Mouse (Mus musculus): Measurements from ENCODE around the gene Pcdh9. TPM values are rescaled to one million over a fixed set of nuclear protein-coding genes. Genes with fewer than 3 reads are reported as not detected.

Pcdh9 gene
- total and polyA plus RNA-seq, 2 experiments from 2014 or later, result 85.2 to 100 TPM

GRCm38 (mm10) chr14:93061824-93062620 lies 828.5 kb downstream of the Pcdh9 start:
- Histone ChIP-seq H3K4me2 (ENCODE audit: low read depth) (no peak overlapping the region), H3K27me3 (ENCODE audit: insufficient read depth, low read length) (no peaks in the 10 kb centered on the region), H3K4me1 (ENCODE audit: insufficient read depth) (no peaks in the 10 kb centered on the region), H3K9ac (no peak overlapping the region), H3K27ac (ENCODE audit: low read depth, low read length) (no peak overlapping the region), H3K9me3 (ENCODE audit: low read length) (no peaks in the 10 kb centered on the region), H3K4me3 (ENCODE audit: low read depth, low read length) (no peak overlapping the region), H3K36me3 (ENCODE audit: insufficient read depth) (no peaks in the 10 kb centered on the region)
- DNase-seq (no peak), ATAC-seq (no peak)
- WGBS, result 37% methylated on average over 5 of the region's 5 CpGs
- no peak for TF ChIP-seq CTCF (IDR thresholded peaks at IDR 0.05; ENCODE audit: low read depth)

GRCm38 (mm10) chr14:93058799-93059198 lies 831.7 kb downstream of the Pcdh9 start:
- no peak overlapping the region for H3K9ac ChIP-seq
- DNase-seq, result no peak
- H3K36me3 ChIP-seq (ENCODE audit: insufficient read depth), result no peaks in the 10 kb centered on the region
- no peak for TF ChIP-seq CTCF (IDR thresholded peaks at IDR 0.05; ENCODE audit: low read depth)
- no peak for ATAC-seq
- no peaks in the 10 kb centered on the region for H3K9me3 ChIP-seq (ENCODE audit: low read length)
- H3K4me1 ChIP-seq (ENCODE audit: insufficient read depth), result no peaks in the 10 kb centered on the region
- no peaks in the 10 kb centered on the region for H3K27me3 ChIP-seq (ENCODE audit: insufficient read depth, low read length)
- H3K4me2 ChIP-seq (ENCODE audit: low read depth), result no peak overlapping the region
- H3K4me3 ChIP-seq (ENCODE audit: low read depth, low read length), result no peak overlapping the region
- WGBS, result 96% methylated on average over 6 of the region's 6 CpGs
- no peak overlapping the region for H3K27ac ChIP-seq (ENCODE audit: low read depth, low read length)

DNA sequence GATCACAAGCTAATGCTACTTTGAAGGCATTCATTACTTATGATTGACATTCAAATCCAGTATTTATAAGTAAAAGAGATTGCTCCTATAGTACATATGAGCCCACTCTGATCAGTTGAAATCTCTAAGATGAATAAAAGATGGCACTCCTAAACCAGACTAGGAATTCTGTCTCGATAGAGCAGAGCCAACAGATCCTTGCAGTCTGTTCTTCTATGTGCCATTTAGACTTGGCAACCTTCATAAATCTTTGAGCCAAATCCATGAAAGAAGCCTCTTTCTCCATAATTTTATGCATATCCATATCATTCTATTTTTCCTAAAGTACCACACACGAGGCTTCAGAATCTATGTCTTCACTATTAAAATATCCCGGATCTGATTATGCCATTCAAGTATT lies 834.5 kb downstream of the Pcdh9 start:
- H3K4me1 ChIP-seq (ENCODE audit: insufficient read depth), result no peaks in the 10 kb centered on the region
- no peak overlapping the region for H3K9ac ChIP-seq
- no peaks in the 10 kb centered on the region for H3K27me3 ChIP-seq (ENCODE audit: insufficient read depth, low read length)
- H3K4me3 ChIP-seq (ENCODE audit: low read depth, low read length), result no peak overlapping the region
- H3K36me3 ChIP-seq (ENCODE audit: insufficient read depth), result no peaks in the 10 kb centered on the region
- no peak overlapping the region for H3K4me2 ChIP-seq (ENCODE audit: low read depth)
- 69% methylated on average over 3 of the region's 3 CpGs for WGBS
- no peaks in the 10 kb centered on the region for H3K9me3 ChIP-seq (ENCODE audit: low read length)
- ATAC-seq, result peak; percentile 86
- no peak overlapping the region for H3K27ac ChIP-seq (ENCODE audit: low read depth, low read length)
- DNase-seq, result peak; percentile 59
- TF ChIP-seq CTCF (IDR thresholded peaks at IDR 0.05; ENCODE audit: low read depth), result no peak

DNA sequence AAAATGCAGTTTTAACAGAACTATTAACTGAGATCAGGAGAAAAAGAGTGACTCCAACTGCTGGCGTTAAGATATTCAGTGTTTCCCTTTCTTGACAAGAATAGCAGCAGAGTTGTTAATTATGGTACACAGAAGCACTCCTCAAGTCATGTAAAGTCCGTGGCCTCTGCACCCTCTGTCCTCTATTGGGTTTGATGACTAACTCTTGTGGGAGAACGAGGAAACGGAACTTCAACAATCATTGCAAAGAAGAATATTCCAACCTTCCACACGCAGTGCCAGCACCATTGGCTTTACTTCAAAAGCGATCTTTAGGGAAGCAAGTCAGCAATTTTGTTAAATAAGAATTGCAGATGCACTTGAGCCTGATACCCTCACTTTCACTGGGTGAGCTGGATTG lies 849.9 kb downstream of the Pcdh9 start:
- no peak overlapping the region for H3K4me2 ChIP-seq (ENCODE audit: low read depth)
- H3K9me3 ChIP-seq (ENCODE audit: low read length), result no peaks in the 10 kb centered on the region
- no peak for TF ChIP-seq CTCF (IDR thresholded peaks at IDR 0.05; ENCODE audit: low read depth)
- 29% methylated on average over 6 of the region's 6 CpGs for WGBS
- DNase-seq (peak; percentile 13), ATAC-seq (no peak)
- H3K36me3 ChIP-seq (ENCODE audit: insufficient read depth), result no peaks in the 10 kb centered on the region
- no peak overlapping the region for H3K27ac ChIP-seq (ENCODE audit: low read depth, low read length)
- no peak overlapping the region for H3K9ac ChIP-seq
- H3K4me1 ChIP-seq (ENCODE audit: insufficient read depth), result no peaks in the 10 kb centered on the region; the same call in 1 of the 2 replicates
- no peaks in the 10 kb centered on the region for H3K27me3 ChIP-seq (ENCODE audit: insufficient read depth, low read length)
- H3K4me3 ChIP-seq (ENCODE audit: low read depth, low read length), result no peak overlapping the region

GRCm38 (mm10) chr14:93039326-93040221 lies 850.9 kb downstream of the Pcdh9 start:
- peak overlapping the region; percentile 0; the same call in 1 of the 2 replicates for H3K27ac ChIP-seq (ENCODE audit: low read depth, low read length)
- H3K4me3 ChIP-seq (ENCODE audit: low read depth, low read length), result no peak overlapping the region
- no peaks in the 10 kb centered on the region for H3K36me3 ChIP-seq (ENCODE audit: insufficient read depth)
- no peak overlapping the region for H3K4me2 ChIP-seq (ENCODE audit: low read depth)
- no peaks in the 10 kb centered on the region for H3K9me3 ChIP-seq (ENCODE audit: low read length)
- H3K27me3 ChIP-seq (ENCODE audit: insufficient read depth, low read length), result no peaks in the 10 kb centered on the region
- WGBS, result 39% methylated on average over 8 of the region's 8 CpGs
- peak; percentile 62; the same call in 1 of the 2 replicates for ATAC-seq
- no peaks in the 10 kb centered on the region; the same call in 1 of the 2 replicates for H3K4me1 ChIP-seq (ENCODE audit: insufficient read depth)
- H3K9ac ChIP-seq, result no peak overlapping the region
- TF ChIP-seq CTCF (IDR thresholded peaks at IDR 0.05; ENCODE audit: low read depth), result no peak
- peak; percentile 41 for DNase-seq

DNA sequence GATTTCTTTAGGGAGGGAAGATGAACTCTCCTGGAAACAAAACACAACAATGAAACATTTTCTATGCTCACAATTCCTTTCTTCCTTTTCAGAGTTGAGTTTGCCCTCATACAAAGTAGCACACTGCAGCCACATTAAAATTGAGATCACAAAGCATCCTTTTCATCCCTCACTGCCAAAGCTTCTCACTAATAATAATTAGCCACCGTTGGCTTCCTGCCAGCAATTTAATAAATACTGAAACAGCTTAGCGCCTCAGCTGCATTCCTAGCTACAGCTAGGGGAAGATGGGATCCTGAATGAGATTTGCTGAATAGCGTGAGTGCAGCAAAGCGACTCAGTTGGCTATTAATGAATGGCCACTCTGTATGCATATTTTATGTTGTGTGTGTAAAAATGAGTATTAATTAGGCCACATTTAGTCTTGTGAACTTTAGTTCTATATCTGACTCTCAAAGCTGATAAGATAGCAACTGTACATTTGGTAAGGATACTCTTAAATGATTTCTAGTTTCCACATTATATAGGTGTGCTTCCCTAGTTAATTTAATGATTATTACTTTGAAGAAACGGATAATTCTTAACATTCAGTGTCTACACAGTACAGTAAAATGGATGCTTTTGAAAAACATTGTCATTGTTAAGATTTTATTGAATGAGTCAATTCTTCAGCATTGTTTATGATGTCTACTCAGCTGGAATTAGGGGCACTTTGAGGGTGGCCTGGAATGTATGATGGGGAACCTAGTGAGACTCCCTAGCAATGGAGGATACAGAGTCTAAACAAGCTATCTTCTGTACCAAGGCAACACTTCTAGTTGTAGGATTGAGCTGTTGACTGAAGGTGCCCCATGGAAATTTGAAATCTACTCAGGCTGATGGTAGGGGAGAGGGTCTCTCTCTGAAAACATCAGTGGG lies 881.1 kb downstream of the Pcdh9 start:
- DNase-seq, result peak; percentile 81
- Histone ChIP-seq H3K27me3 (ENCODE audit: insufficient read depth, low read length) (no peaks in the 10 kb centered on the region), H3K9me3 (ENCODE audit: low read length) (0 out of 2 replicates have a peak, but pooled peaks cover 3% of the 10 kb centered on the region), H3K36me3 (ENCODE audit: insufficient read depth) (no peaks in the 10 kb centered on the region), H3K4me1 (ENCODE audit: insufficient read depth) (no peaks in the 10 kb centered on the region), H3K4me3 (ENCODE audit: low read depth, low read length) (no peak overlapping the region), H3K4me2 (ENCODE audit: low read depth) (no peak overlapping the region), H3K27ac (ENCODE audit: low read depth, low read length) (no peak overlapping the region), H3K9ac (no peak overlapping the region)
- peak; percentile 76 for ATAC-seq
- WGBS, result 9% methylated on average over 5 of the region's 5 CpGs
- no peak for TF ChIP-seq CTCF (IDR thresholded peaks at IDR 0.05; ENCODE audit: low read depth)

All from forebrain, postnatal 0 days (tissue).